Mouse (Mus musculus) ES-E14 (cell line): ENCODE measurements around the gene Rhd. TPM values are rescaled to one million over a fixed set of nuclear protein-coding genes. Genes with fewer than 3 reads are reported as not detected.

ENCODE experiments used
- DNase-seq: peaks from one replicate; pipeline ENCODE4 v3.0.0-alpha.2; 2013; ENCODE audit warnings: low read depth, low spot score
- H3K27ac ChIP-seq: 2 replicates; pipeline ENCODE4 v1.5.1; 2012; ENCODE audit warnings: low read depth, mild to moderate bottlenecking, low read length, moderate library complexity, mixed read lengths; ENCODE audit not compliant: poor library complexity, insufficient read depth, severe bottlenecking
- H3K36me3 ChIP-seq: 2 replicates; pipeline ENCODE4 v1.6.1; 2012; ENCODE audit warnings: mild to moderate bottlenecking, low read length, moderate library complexity, mixed read lengths; ENCODE audit not compliant: control insufficient read depth, poor library complexity, insufficient read depth, severe bottlenecking
- H3K4me1 ChIP-seq, 2 experiments: fragments of 150-350 bp in 1 of 2; sonication (generic) in 1 of 2; 2 replicates each; pipeline ENCODE4 v1.6.1; 2012; ENCODE audit warnings: low read length in 2 of 2, mild to moderate bottlenecking in 1 of 2, mixed read lengths in 1 of 2; ENCODE audit not compliant: control insufficient read depth in 2 of 2, insufficient read depth in 2 of 2, poor library complexity in 1 of 2
- H3K4me3 ChIP-seq, 2 experiments: fragments of 150-350 bp in 1 of 2; sonication (generic) in 1 of 2; 2 replicates each; pipeline ENCODE4 v1.5.1; 2012; ENCODE audit warnings: low read length in 2 of 2, low read depth in 1 of 2, mild to moderate bottlenecking in 1 of 2, mixed read lengths in 1 of 2; ENCODE audit not compliant: insufficient read depth in 1 of 2, poor library complexity in 1 of 2, severe bottlenecking in 1 of 2
- H3K9ac ChIP-seq: 2 replicates; pipeline ENCODE4 v1.6.1; 2012; ENCODE audit warnings: low read depth, mild to moderate bottlenecking, low read length, mixed read lengths; ENCODE audit not compliant: poor library complexity, insufficient read depth, severe bottlenecking
- H3K9me3 ChIP-seq: fragments of 150-350 bp; sonication (generic); 2 replicates; pipeline ENCODE4 v1.6.1; 2012; ENCODE audit warnings: low read depth, mild to moderate bottlenecking, low read length; ENCODE audit not compliant: control insufficient read depth, insufficient read depth
- CHD2 ChIP-seq: IDR thresholded peaks from 2 replicates; pipeline ENCODE4 v1.6.1; 2014; ENCODE audit warnings: mild to moderate bottlenecking, low read depth, low read length, inconsistent platforms
- HCFC1 ChIP-seq: IDR thresholded peaks from 2 replicates; pipeline ENCODE4 v1.6.1; 2012; ENCODE audit warnings: low read length, inconsistent platforms, borderline replicate concordance; ENCODE audit not compliant: insufficient read depth
- MAFK ChIP-seq: IDR thresholded peaks from 2 replicates; pipeline ENCODE4 v1.6.1; 2014; ENCODE audit warnings: mild to moderate bottlenecking, low read depth, low read length, inconsistent platforms; ENCODE audit not compliant: insufficient read depth
- ZC3H11A ChIP-seq: IDR thresholded peaks from 2 replicates; pipeline ENCODE4 v1.6.1; 2012; ENCODE audit warnings: low read depth, mild to moderate bottlenecking, inconsistent platforms, low read length, borderline replicate concordance
- ZNF384 ChIP-seq: IDR thresholded peaks from 2 replicates; pipeline ENCODE4 v1.6.1; 2012; ENCODE audit warnings: low read depth, low read length, inconsistent platforms
- in situ Hi-C, 2 experiments: fragments of 600-800 bp; cut with MboI; formaldehyde crosslinking; loops; one replicate each; pipeline ENCODE4 v1.15.1; 2025; ENCODE audit warnings: low sequenced_read_pairs in 2 of 2, inconsistent platforms in 1 of 2; ENCODE audit not compliant: unreplicated experiment in 2 of 2
- total RNA-seq: library from RNA; depleted of rRNA; stranded (reverse); fragments of 300-350 nt; gene quantifications from 2 replicates; pipeline ENCODE4 v1.2.3, GENCODE M21; 2012

The Rhd gene
- total RNA-seq, 1 experiment: 12.4 TPM

DNA sequence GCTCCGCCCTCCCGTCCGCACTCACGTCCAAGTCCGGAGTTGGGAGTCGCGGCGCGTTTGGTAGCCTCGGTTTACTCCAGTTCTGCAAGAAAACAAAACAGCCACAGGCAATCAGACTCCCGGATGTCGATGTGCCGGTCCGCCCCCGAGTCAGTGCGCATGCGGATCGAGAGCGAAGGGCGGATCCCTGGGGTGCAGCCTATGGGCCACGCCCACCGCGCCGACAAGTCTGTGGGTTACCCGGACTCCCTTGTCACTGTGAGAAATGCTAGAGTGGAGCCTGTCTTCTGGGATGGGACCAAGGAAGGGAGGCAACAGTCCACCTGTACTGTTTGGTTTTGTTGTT, 50.5 kb downstream of the Rhd start, which contains the start of gene Tmem50a:
TSS of gene Tmem50a (minus strand) at position 161 of the 346 bp plus-strand sequence.
- Histone ChIP-seq H3K9ac (peak within 1 kb of the TSS; percentile 92), H3K36me3 (peaks cover 5% of the 10 kb centered on the region), H3K4me3 (peak within 1 kb of the TSS; percentile 85 to 95), H3K27ac (peak within 1 kb of the TSS; percentile 77), H3K4me1 (peaks cover 0 to 9% of the 10 kb centered on the region in 2 experiments; a peak in 1 of 4 replicates), H3K9me3 (no peaks in the 10 kb centered on the region)
- in situ Hi-C loops: no loop called here
- TF ChIP-seq ZC3H11A: no peak
- no peak for TF ChIP-seq HCFC1
- TF ChIP-seq MAFK: no peak
- TF ChIP-seq CHD2: no peak
- DNase-seq: peak; percentile 93

DNA sequence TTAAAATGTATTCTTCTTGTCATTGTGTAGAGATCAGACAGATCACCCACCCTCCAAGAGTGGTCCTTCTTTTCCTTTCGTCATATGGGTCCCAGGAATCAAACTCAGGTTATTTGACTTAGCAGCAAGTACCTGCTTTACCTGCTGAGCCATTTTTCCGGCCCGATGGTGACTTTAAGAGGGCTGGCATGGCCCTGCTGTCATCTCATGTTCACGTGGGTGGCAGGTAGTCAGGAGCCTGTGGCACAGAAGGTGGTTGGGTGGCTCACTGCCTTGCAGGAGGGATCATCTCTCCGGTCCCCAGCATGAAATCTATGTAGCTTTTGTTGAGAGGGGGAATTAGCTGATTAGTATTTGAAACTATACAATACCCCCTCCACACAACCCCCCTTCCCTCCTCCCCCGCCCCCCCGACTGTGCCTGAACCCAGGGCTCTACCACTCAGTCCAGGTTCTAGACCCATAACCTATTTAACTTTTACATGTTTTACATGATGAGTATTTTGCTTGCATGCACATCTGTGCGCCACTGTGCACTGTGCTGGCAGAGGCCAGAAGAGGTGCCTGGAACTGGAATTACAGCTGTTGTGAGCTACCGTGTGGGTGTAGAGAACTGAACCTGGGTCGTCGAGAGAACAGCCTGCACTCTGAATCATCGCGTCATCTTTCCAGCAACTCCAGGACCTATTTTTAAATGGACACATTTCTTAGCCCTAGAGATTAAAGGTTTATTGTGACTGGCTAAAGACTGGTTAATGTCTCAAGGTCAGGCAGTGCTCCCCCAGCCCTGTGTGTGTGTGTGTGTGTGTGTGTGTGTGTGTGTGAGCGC, 51.1 kb downstream of the Rhd start:
- in situ Hi-C loops: no loop called here
- Histone ChIP-seq H3K4me1 (peaks cover 0 to 9% of the 10 kb centered on the region in 2 experiments; a peak in 1 of 4 replicates), H3K36me3 (peaks cover 5% of the 10 kb centered on the region), H3K9ac (no peak overlapping the region), H3K4me3 (peak overlapping the region; percentile 85 to 95; a peak in 3 of 4 replicates), H3K9me3 (no peaks in the 10 kb centered on the region), H3K27ac (no peak overlapping the region)
- TF ChIP-seq MAFK (no peak), CHD2 (no peak), ZC3H11A (no peak), ZNF384 (no peak), HCFC1 (no peak)
- DNase-seq: no peak

DNA sequence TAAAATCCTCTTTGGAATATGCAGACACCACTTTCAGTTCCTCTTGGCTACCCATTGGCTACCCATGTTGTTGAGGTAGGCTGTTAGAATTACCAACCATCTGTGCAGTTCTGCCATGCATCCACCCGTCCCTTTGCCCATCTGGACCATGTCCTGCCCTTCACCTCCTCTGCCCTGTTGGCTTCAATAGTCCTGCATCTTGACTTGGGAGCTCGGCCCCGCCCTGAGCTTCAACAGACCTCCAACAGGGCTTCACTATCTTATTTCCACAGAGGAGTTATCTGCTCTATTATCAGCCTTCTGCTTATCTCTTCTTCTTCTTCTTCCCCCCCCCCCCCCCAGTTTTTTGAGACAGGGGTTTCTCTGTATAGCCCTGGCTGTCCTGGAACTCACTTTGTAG, 52.9 kb downstream of the Rhd start:
- H3K27ac ChIP-seq: no peak overlapping the region
- in situ Hi-C loops: no loop called here
- TF ChIP-seq ZC3H11A (no peak), CHD2 (no peak), MAFK (no peak), HCFC1 (no peak), ZNF384 (no peak)
- no peak overlapping the region for H3K4me3 ChIP-seq
- peaks cover 2% of the 10 kb centered on the region for H3K36me3 ChIP-seq
- DNase-seq: no peak
- H3K9me3 ChIP-seq: no peaks in the 10 kb centered on the region
- no peak overlapping the region for H3K9ac ChIP-seq
- peaks cover 0 to 9% of the 10 kb centered on the region in 2 experiments; a peak in 1 of 4 replicates for H3K4me1 ChIP-seq

DNA sequence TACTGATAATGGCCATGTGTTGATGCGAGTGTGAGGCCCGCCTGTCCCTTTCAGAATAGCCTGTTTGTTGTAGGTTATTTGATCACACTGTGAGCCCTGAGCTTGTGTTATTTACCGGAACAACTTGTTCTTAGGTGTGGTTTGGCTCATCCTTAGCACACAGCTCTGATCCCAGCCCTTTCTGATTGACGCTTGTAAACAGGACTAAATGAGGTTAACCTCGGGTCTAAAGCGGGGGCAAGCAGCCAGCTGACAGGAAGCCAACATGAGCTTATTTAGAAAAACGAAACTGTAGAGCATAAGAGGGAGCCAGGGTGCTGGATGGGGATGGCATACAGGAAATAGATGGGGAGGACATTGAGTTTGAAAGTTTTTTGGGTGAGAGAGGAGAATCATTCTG, 54.0 kb downstream of the Rhd start:
- Histone ChIP-seq H3K9ac (peak overlapping the region; percentile 20; the same call in 1 of the 2 replicates), H3K4me1 (peaks cover 3 to 9% of the 10 kb centered on the region in 2 experiments; a peak in 1 of 4 replicates), H3K27ac (no peak overlapping the region), H3K36me3 (no peaks in the 10 kb centered on the region), H3K9me3 (no peaks in the 10 kb centered on the region), H3K4me3 (no peak overlapping the region)
- TF ChIP-seq CHD2 (no peak), ZC3H11A (no peak), MAFK (no peak), ZNF384 (no peak), HCFC1 (no peak)
- in situ Hi-C loops: no loop called here
- DNase-seq: no peak
